Mouse (Mus musculus): ENCODE data around the gene Wfdc21.

Gene Wfdc21

GRCm38 (mm10) chr11:83754227-83754626 lies 7.5 kb downstream of the Wfdc21 start:
- DNase-seq, result no peak

- no peak for DNase-seq
Observed at GRCm38 (mm10) chr11:83767306-83767705, 20.6 kb downstream of the Wfdc21 start.

- DNase-seq, result no peak
Observed at GRCm38 (mm10) chr11:83768976-83769375, 22.2 kb downstream of the Wfdc21 start.

GRCm38 (mm10) chr11:83771014-83771413 lies 24.3 kb downstream of the Wfdc21 start:
- no peak for DNase-seq

- DNase-seq, result no peak
Observed at GRCm38 (mm10) chr11:83772341-83772740, 25.6 kb downstream of the Wfdc21 start.

- DNase-seq, result no peak
Observed at GRCm38 (mm10) chr11:83773691-83774090, 27.0 kb downstream of the Wfdc21 start.

GRCm38 (mm10) chr11:83774324-83774723 lies 27.6 kb downstream of the Wfdc21 start:
- DNase-seq, result no peak

- no peak for DNase-seq
Observed at GRCm38 (mm10) chr11:83776798-83777197, 30.1 kb downstream of the Wfdc21 start.

GRCm38 (mm10) chr11:83783931-83784600 lies 37.3 kb downstream of the Wfdc21 start:
- no peak for DNase-seq

- no peak for DNase-seq
Observed at GRCm38 (mm10) chr11:83784661-83785060, 37.9 kb downstream of the Wfdc21 start.

- DNase-seq, result peak; percentile 32 to 50
Observed at GRCm38 (mm10) chr11:83785366-83785765, 38.6 kb downstream of the Wfdc21 start.

- DNase-seq, result no peak
Observed at GRCm38 (mm10) chr11:83786835-83787234, 40.1 kb downstream of the Wfdc21 start.

- no peak for DNase-seq
Observed at GRCm38 (mm10) chr11:83787401-83788021, 40.8 kb downstream of the Wfdc21 start.

GRCm38 (mm10) chr11:83788331-83788730 lies 41.6 kb downstream of the Wfdc21 start:
- DNase-seq, result no peak

- no peak for DNase-seq
Observed at GRCm38 (mm10) chr11:83789259-83789658, 42.5 kb downstream of the Wfdc21 start.

- no peak for DNase-seq
Observed at GRCm38 (mm10) chr11:83791133-83791532, 44.4 kb downstream of the Wfdc21 start.

- no peak for DNase-seq
Observed at GRCm38 (mm10) chr11:83792316-83792914, 45.7 kb downstream of the Wfdc21 start.

GRCm38 (mm10) chr11:83793264-83793663 lies 46.5 kb downstream of the Wfdc21 start:
- no peak for DNase-seq

- no peak for DNase-seq
Observed at GRCm38 (mm10) chr11:83796112-83796511, 49.4 kb downstream of the Wfdc21 start.

GRCm38 (mm10) chr11:83796980-83797608 lies 50.4 kb downstream of the Wfdc21 start:
- no peak for DNase-seq

GRCm38 (mm10) chr11:83799871-83800430 lies 53.2 kb downstream of the Wfdc21 start:
- DNase-seq, result no peak

GRCm38 (mm10) chr11:83802166-83802565 lies 55.4 kb downstream of the Wfdc21 start:
- peak in 1 of 2 experiments; percentile 9 for DNase-seq

Measured in cerebellum, postnatal 36 days (tissue).